Mouse (Mus musculus): Measurements from ENCODE around the gene Cxcl14. TPM values are rescaled to one million over a fixed set of nuclear protein-coding genes. Genes with fewer than 3 reads are reported as not detected.

Gene Cxcl14
- polyA plus RNA-seq, 1 experiment from 2014 or later = 23.8 TPM

DNA sequence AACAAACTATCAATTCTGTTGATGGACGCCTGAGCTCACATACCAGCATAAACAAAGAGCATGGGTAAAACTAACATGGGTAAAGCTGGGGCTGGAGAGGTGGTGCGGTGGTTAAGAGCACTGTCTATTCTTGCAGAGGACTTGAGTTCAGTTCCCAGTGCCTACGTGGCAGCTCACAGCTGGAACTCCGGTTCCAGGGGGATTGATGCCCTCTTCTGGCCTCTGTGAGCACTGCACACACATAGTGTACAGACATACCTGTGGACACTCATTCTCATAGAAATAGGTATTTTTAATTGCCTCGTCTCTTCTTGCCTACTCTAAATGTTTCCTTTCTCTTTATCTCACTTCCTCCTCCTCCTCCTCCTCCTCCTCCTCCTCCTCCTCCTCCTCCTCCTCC is 53.2 kb downstream of the Cxcl14 start:
- Histone ChIP-seq H3K27ac (no peak overlapping the region), H3K9me3 (replicated peaks) (peaks cover 4% of the 10 kb centered on the region; the same call in 1 of the 2 replicates), H3K4me3 (replicated peaks) (no peak overlapping the region), H3K9ac (no peak overlapping the region), H3K27me3 (peaks cover 32% of the 10 kb centered on the region), H3K4me2 (no peak overlapping the region), H3K36me3 (no peaks in the 10 kb centered on the region), H3K4me1 (no peaks in the 10 kb centered on the region)
- WGBS = 83% methylated on average over 5 of the region's 5 CpGs
- ATAC-seq (replicated peaks; ENCODE audit: low FRiP score) = no peak

DNA sequence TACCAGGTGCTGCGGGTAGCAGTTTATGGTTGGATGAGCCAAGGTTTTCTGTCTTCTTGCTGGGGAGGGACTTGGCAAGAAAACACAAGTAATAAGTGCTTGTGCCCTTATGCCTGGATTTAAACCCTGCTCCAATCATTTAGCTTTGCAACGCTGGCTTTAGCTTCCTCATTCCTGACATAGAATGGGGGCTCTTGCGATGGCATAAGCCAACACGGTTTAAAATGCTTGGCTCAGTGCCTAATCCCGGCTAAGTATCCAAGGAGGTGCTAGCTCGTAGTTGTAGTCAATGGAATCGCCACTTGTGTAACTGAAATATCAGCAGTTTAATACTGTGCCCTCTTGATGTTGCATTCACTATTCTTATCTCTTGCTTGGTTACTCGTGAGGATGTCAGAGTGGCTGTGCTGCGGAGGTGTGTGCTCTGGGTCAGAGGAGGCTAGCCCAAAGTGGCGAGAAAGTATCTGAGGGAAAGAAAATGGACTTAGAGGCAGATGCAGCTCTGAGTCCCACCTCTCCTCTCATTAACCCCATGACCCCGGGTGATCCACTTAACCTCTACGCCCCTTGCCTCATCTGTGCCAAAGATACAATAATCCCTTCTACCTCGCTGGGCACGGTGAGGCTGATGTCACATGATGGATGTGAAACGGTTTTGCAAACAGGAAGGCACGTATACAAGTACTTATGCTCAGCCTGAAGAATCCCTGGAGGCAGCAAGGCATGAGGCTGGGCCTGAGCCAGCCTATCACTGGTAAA is 56.2 kb downstream of the Cxcl14 start:
- Histone ChIP-seq H3K27me3 (peaks cover 26% of the 10 kb centered on the region), H3K4me3 (replicated peaks) (no peak overlapping the region), H3K27ac (no peak overlapping the region), H3K36me3 (no peaks in the 10 kb centered on the region), H3K4me1 (no peaks in the 10 kb centered on the region), H3K9ac (no peak overlapping the region), H3K9me3 (replicated peaks) (peaks cover 4% of the 10 kb centered on the region; the same call in 1 of the 2 replicates), H3K4me2 (no peak overlapping the region)
- ATAC-seq (replicated peaks; ENCODE audit: low FRiP score) = no peak
- WGBS = 65% methylated on average over 16 of the region's 16 CpGs

Other genes with a start within 250 kb of the Cxcl14 start
- gene H2afy, start 160.2 kb downstream of the Cxcl14 start, polyA plus RNA-seq (2015; fragmentation: Nextera tagmentation; extraction: Ambion mirVana) = 395 and 406 TPM in 2 replicates
- gene Tifab, start 117.7 kb downstream of the Cxcl14 start, polyA plus RNA-seq (2015; fragmentation: Nextera tagmentation; extraction: Ambion mirVana) = 2.1 and 2.4 TPM in 2 replicates
- gene Neurog1, start 44.4 kb downstream of the Cxcl14 start, polyA plus RNA-seq (2015; fragmentation: Nextera tagmentation; extraction: Ambion mirVana) = not detected in 2 replicates
- gene Gm3045, start 130.0 kb upstream of the Cxcl14 start, polyA plus RNA-seq (2015; fragmentation: Nextera tagmentation; extraction: Ambion mirVana) = not detected in 2 replicates
- 0.45 and 0.59 TPM in 2 replicates for gene Slc25a48, start 141.8 kb upstream of the Cxcl14 start, polyA plus RNA-seq (2015; fragmentation: Nextera tagmentation; extraction: Ambion mirVana)
- gene Il9, start 185.7 kb upstream of the Cxcl14 start, polyA plus RNA-seq (2015; fragmentation: Nextera tagmentation; extraction: Ambion mirVana) = not detected in 2 replicates
- 2.1 and 2.9 TPM in 2 replicates for gene Fbxl21, start 225.9 kb upstream of the Cxcl14 start, polyA plus RNA-seq (2015; fragmentation: Nextera tagmentation; extraction: Ambion mirVana)

All from kidney, embryonic 15.5 days (tissue).